Mouse (Mus musculus): Measurements from ENCODE around the gene Adcy2. TPM values are rescaled to one million over a fixed set of nuclear protein-coding genes. Genes with fewer than 3 reads are reported as not detected.

Adcy2 gene
- total and polyA plus RNA-seq, 3 experiments: not detected

- Histone ChIP-seq H3K4me1 (ENCODE audit: control insufficient read depth in 1 of 2, insufficient read depth in 2 of 2) (no peaks in the 10 kb centered on the region), H3K27ac (ENCODE audit: insufficient read depth, low read depth) (no peak overlapping the region), H3K4me3 (replicated peaks in 1 of 3; ENCODE audit: low read depth in 2 of 3, low read length in 2 of 3, poor library complexity in 1 of 3) (no peak overlapping the region), H3K9me3 (replicated peaks; ENCODE audit: low read length) (peaks cover 68% of the 10 kb centered on the region), H3K9ac (ENCODE audit: insufficient read depth, low read depth) (no peak overlapping the region), H3K27me3 (replicated peaks) (no peaks in the 10 kb centered on the region), H3K36me3 (replicated peaks in 1 of 2; ENCODE audit: control insufficient read depth in 1 of 2, insufficient read depth in 1 of 2, low read length in 1 of 2) (no peaks in the 10 kb centered on the region), H3K79me2 (replicated peaks; ENCODE audit: control insufficient read depth, extremely low read depth, insufficient read depth, poor library complexity, severe bottlenecking) (no peaks in the 10 kb centered on the region), H3K4me2 (ENCODE audit: insufficient read depth, low read depth, poor library complexity, severe bottlenecking) (no peak overlapping the region)
- TF ChIP-seq HCFC1 (IDR thresholded peaks at IDR 0.05; ENCODE audit: low read depth, low read length) (no peak), PAX5 (IDR thresholded peaks at IDR 0.05; ENCODE audit: low read length) (no peak), JUND (conservative IDR thresholded peaks at IDR 0.05; ENCODE audit: low read depth, low read length) (no peak), ZMIZ1 (IDR thresholded peaks at IDR 0.05; ENCODE audit: low read depth, low read length) (no peak)
- DNase-seq (ENCODE audit: extremely low read depth): no peak
- in situ Hi-C loops (cut with MboI; ENCODE audit: low pct_ligation_motif_present, low pct_unique_long_range_greater_than_20kb, low sequenced_read_pairs) (no loop called here), dilution Hi-C loops (cut with MboI; ENCODE audit: extremely low pct_ligation_motif_present, extremely low pct_unique_long_range_greater_than_20kb, low sequenced_read_pairs) (no loop called here)
These were observed 130.6 kb downstream of the Adcy2 start for GRCm38 (mm10) chr13:68868776-68869175.

GRCm38 (mm10) chr13:68867940-68868655 is 131.2 kb downstream of the Adcy2 start:
- Histone ChIP-seq H3K4me3 (replicated peaks in 1 of 3; ENCODE audit: low read depth in 2 of 3, low read length in 2 of 3, poor library complexity in 1 of 3) (no peak overlapping the region), H3K79me2 (replicated peaks; ENCODE audit: control insufficient read depth, extremely low read depth, insufficient read depth, poor library complexity, severe bottlenecking) (no peaks in the 10 kb centered on the region), H3K9me3 (replicated peaks; ENCODE audit: low read length) (peaks cover 75% of the 10 kb centered on the region), H3K27me3 (replicated peaks) (no peaks in the 10 kb centered on the region), H3K4me1 (ENCODE audit: control insufficient read depth in 1 of 2, insufficient read depth in 2 of 2) (no peaks in the 10 kb centered on the region), H3K9ac (ENCODE audit: insufficient read depth, low read depth) (no peak overlapping the region), H3K27ac (ENCODE audit: insufficient read depth, low read depth) (no peak overlapping the region), H3K36me3 (replicated peaks in 1 of 2; ENCODE audit: control insufficient read depth in 1 of 2, insufficient read depth in 1 of 2, low read length in 1 of 2) (no peaks in the 10 kb centered on the region), H3K4me2 (ENCODE audit: insufficient read depth, low read depth, poor library complexity, severe bottlenecking) (no peak overlapping the region)
- in situ Hi-C loops (cut with MboI; ENCODE audit: low pct_ligation_motif_present, low pct_unique_long_range_greater_than_20kb, low sequenced_read_pairs) (no loop called here), dilution Hi-C loops (cut with MboI; ENCODE audit: extremely low pct_ligation_motif_present, extremely low pct_unique_long_range_greater_than_20kb, low sequenced_read_pairs) (no loop called here)
- no peak for DNase-seq (ENCODE audit: extremely low read depth)
- no peak for TF ChIP-seq IRF4 (IDR thresholded peaks at IDR 0.05; ENCODE audit: low read depth, low read length)
- no peak for TF ChIP-seq HCFC1 (IDR thresholded peaks at IDR 0.05; ENCODE audit: low read depth, low read length)
- TF ChIP-seq PAX5 (IDR thresholded peaks at IDR 0.05; ENCODE audit: low read length): no peak
- TF ChIP-seq USF2 (conservative IDR thresholded peaks at IDR 0.05; ENCODE audit: low read depth, low read length): no peak
- TF ChIP-seq ZKSCAN1 (IDR thresholded peaks at IDR 0.05; ENCODE audit: borderline replicate concordance, low read depth, low read length): no peak
- TF ChIP-seq UBTF (IDR thresholded peaks at IDR 0.05; ENCODE audit: low read depth, low read length): no peak
- no peak for TF ChIP-seq NRF1 (IDR thresholded peaks at IDR 0.05; ENCODE audit: low read depth, low read length)
- TF ChIP-seq POLR2A (IDR thresholded peaks at IDR 0.05; ENCODE audit: low read depth, low read length): no peak
- TF ChIP-seq EP300 (IDR thresholded peaks at IDR 0.05; ENCODE audit: low read length): no peak
- TF ChIP-seq MEF2A (IDR thresholded peaks at IDR 0.05; ENCODE audit: borderline replicate concordance, low read depth, low read length): no peak
- TF ChIP-seq ZNF384 (IDR thresholded peaks at IDR 0.05; ENCODE audit: low read depth, low read length): no peak
- TF ChIP-seq JUN (IDR thresholded peaks at IDR 0.05; ENCODE audit: insufficient read depth, low read depth, low read length): no peak
- no peak for TF ChIP-seq RAD21 (IDR thresholded peaks at IDR 0.05; ENCODE audit: low read depth, low read length)
- no peak for TF ChIP-seq NELFE (IDR thresholded peaks at IDR 0.05; ENCODE audit: low read depth, low read length)
- TF ChIP-seq GABPA (IDR thresholded peaks at IDR 0.05; ENCODE audit: insufficient replicate concordance, low read depth, low read length): no peak
- no peak for TF ChIP-seq CHD1 (IDR thresholded peaks at IDR 0.05; ENCODE audit: low read depth, low read length)
- TF ChIP-seq ELF1 (IDR thresholded peaks at IDR 0.05; ENCODE audit: low read depth, low read length): no peak
- TF ChIP-seq MXI1 (IDR thresholded peaks at IDR 0.05; ENCODE audit: low read depth, low read length): no peak
- no peak for TF ChIP-seq MAFK (IDR thresholded peaks at IDR 0.05; ENCODE audit: insufficient replicate concordance, low read length)
